In genomic region chr15:82220003-82220675, GRCm38 (mm10) we compare ENCODE assay signal across 1 mouse cellular context.
TF ChIP-seq lines count a peak whose summit lies in the region.

No protein-coding gene starts in this region.

TF ChIP-seq in CH12.LX, 34 proteins besides CTCF, POLR2A, EP300 and RAD21:
- TF ChIP-seq UBTF (IDR thresholded peaks at IDR 0.05; ENCODE audit: low read depth, low read length) (no peak), IRF4 (IDR thresholded peaks at IDR 0.05; ENCODE audit: low read depth, low read length) (peak; percentile 21; the same call in 1 of the 2 replicates), TCF12 (IDR thresholded peaks at IDR 0.05; ENCODE audit: low read depth, low read length) (peak; percentile 40; the same call in 1 of the 2 replicates), MEF2A (IDR thresholded peaks at IDR 0.05; ENCODE audit: borderline replicate concordance, low read depth, low read length) (no peak), MXI1 (IDR thresholded peaks at IDR 0.05; ENCODE audit: low read depth, low read length) (peak; percentile 61), MYC (IDR thresholded peaks at IDR 0.05; ENCODE audit: low read depth, low read length) (0 out of 2 replicates have a peak, but pooled peaks have one; percentile 20), TBP (conservative IDR thresholded peaks at IDR 0.05; ENCODE audit: low read depth, low read length) (0 out of 2 replicates have a peak, but pooled peaks have one; percentile 9), ZC3H11A (IDR thresholded peaks at IDR 0.05; ENCODE audit: low read depth, low read length) (no peak), KAT2A (IDR thresholded peaks at IDR 0.05; ENCODE audit: insufficient replicate concordance, low read length) (0 out of 2 replicates have a peak, but pooled peaks have one; percentile 30), USF1 (IDR thresholded peaks at IDR 0.05; ENCODE audit: low read depth, low read length) (no peak), HCFC1 (IDR thresholded peaks at IDR 0.05; ENCODE audit: low read depth, low read length) (no peak), CHD1 (IDR thresholded peaks at IDR 0.05; ENCODE audit: low read depth, low read length) (peak; percentile 94), BHLHE40 (IDR thresholded peaks at IDR 0.05; ENCODE audit: low read depth, low read length) (peak; percentile 46; the same call in 1 of the 2 replicates), CHD2 (IDR thresholded peaks at IDR 0.05; ENCODE audit: low read length) (peak; percentile 88), NRF1 (IDR thresholded peaks at IDR 0.05; ENCODE audit: low read depth, low read length) (no peak), GABPA (IDR thresholded peaks at IDR 0.05; ENCODE audit: insufficient replicate concordance, low read depth, low read length) (no peak), MAZ (IDR thresholded peaks at IDR 0.05; ENCODE audit: low read depth, low read length) (0 out of 2 replicates have a peak, but pooled peaks have one; percentile 58), ELF1 (IDR thresholded peaks at IDR 0.05; ENCODE audit: low read depth, low read length) (no peak), SIN3A (IDR thresholded peaks at IDR 0.05; ENCODE audit: low read length) (peak; percentile 74), SMC3 (IDR thresholded peaks at IDR 0.05; ENCODE audit: low read depth, low read length) (no peak), MAX (IDR thresholded peaks at IDR 0.05; ENCODE audit: low read length) (no peak), ZNF384 (IDR thresholded peaks at IDR 0.05; ENCODE audit: low read depth, low read length) (peak; percentile 93), JUND (conservative IDR thresholded peaks at IDR 0.05; ENCODE audit: low read depth, low read length) (no peak), RCOR1 (conservative IDR thresholded peaks at IDR 0.05; ENCODE audit: low read depth, low read length) (0 out of 2 replicates have a peak, but pooled peaks have one; percentile 52), NELFE (IDR thresholded peaks at IDR 0.05; ENCODE audit: low read depth, low read length) (no peak), ZMIZ1 (IDR thresholded peaks at IDR 0.05; ENCODE audit: low read depth, low read length) (peak; percentile 38; the same call in 1 of the 2 replicates), USF2 (conservative IDR thresholded peaks at IDR 0.05; ENCODE audit: low read depth, low read length) (no peak), MAFK (IDR thresholded peaks at IDR 0.05; ENCODE audit: insufficient replicate concordance, low read length) (no peak), PAX5 (IDR thresholded peaks at IDR 0.05; ENCODE audit: low read length) (no peak), ETS1 (conservative IDR thresholded peaks at IDR 0.05; ENCODE audit: low read depth, low read length) (peak; percentile 25; the same call in 1 of the 2 replicates), JUN (IDR thresholded peaks at IDR 0.05; ENCODE audit: insufficient read depth, low read depth, low read length) (no peak), E2F4 (IDR thresholded peaks at IDR 0.05; ENCODE audit: insufficient replicate concordance, low read depth, low read length) (no peak), POLR2AphosphoS2 (IDR thresholded peaks at IDR 0.05; ENCODE audit: low read depth, low read length) (peak; percentile 14), ZKSCAN1 (IDR thresholded peaks at IDR 0.05; ENCODE audit: borderline replicate concordance, low read depth, low read length) (no peak)
